Mouse (Mus musculus) gastrocnemius, adult 18-20 months (tissue): Measurements from ENCODE around the gene Ints14. TPM values are rescaled to one million over a fixed set of nuclear protein-coding genes. Genes with fewer than 3 reads are reported as not detected.
A peak's percentile ranks its signal among the peaks of the same experiment; 100 is the strongest.
"Not testable (repeated sequence)": the region's sequence is repeated elsewhere in the genome, so short reads cannot be mapped to it uniquely, and the experiment has no call there.

Source experiments
- DNase-seq: peaks from one replicate; pipeline ENCODE4 v3.0.0; 2021; ENCODE audit warnings: low spot score
- microRNA-seq: library from miRNA; unstranded; fragments of <30 nt; microRNA quantifications from one replicate; pipeline ENCODE4 v1.2.0, GENCODE M21; 2021
- total RNA-seq, 2 experiments: library from RNA; stranded (reverse); gene quantifications; 2 replicates each; pipeline ENCODE4 v1.2.3; 2021

Ints14 gene
- total RNA-seq, 2 experiments from 2014 or later: 14.3 to 14.6 TPM

DNA sequence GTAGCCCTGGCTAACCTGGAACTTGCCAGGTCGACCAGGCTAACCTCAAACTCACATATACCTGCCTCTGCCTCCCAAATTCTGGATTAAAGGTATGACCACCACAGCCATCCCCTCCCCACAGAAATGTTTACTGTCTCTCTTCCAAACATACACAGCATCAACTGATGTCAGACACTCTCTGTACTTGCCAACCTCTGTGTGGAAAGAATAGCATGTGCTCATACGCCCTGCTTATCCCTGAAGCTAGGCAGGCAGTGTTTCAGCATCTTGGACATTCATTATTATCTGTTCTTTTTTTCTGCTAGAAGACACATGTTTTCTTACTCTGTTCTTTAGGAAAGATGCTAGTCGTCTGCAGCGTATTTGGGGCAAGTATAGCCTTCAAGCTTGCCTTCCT, 57.2 kb downstream of the Ints14 start:
- no peak for DNase-seq

DNA sequence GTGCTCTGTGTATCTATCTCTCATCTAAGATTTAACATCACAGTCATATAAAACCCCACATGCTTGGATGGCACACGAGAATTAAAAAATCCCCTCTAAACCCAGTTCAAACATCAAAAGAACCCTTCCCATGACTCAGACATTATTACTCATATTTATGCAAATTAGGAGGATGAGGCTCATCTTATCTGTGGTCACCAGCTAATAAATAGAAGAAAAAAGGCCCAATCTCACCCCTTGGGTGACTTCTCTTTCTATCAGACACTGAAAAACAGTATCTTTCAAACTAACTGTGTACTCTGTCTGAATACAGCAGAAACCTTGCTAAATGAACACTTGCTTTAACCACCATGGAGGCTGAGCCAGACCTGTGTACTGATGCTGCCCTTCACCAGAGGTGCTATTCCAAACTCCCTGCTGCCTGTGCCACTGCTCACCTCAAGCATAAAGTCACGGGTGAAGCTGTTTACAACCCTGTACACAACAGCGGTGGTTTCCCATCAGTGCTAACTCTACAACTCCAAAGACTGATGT, 58.0 kb downstream of the Ints14 start:
- DNase-seq: no peak

DNA sequence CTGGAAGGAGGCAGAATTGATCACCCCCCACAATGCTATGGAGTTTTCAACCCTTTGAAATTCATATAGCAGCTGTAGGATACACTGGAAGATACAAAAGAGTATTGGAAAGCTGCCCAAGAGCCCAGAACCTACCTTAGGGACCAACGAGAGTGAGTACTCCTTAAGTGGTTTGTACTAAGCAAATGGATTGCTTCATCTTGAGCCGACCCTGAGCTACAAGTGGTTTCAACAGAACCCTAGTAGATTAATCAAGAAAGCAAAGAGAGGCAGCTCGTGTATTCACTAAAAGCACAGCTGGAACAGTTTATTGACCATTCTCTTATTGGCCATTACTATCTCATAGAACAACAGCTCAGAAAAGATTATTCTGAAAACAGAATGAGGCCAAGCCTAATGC, 58.4 kb downstream of the Ints14 start:
- DNase-seq: no peak

DNA sequence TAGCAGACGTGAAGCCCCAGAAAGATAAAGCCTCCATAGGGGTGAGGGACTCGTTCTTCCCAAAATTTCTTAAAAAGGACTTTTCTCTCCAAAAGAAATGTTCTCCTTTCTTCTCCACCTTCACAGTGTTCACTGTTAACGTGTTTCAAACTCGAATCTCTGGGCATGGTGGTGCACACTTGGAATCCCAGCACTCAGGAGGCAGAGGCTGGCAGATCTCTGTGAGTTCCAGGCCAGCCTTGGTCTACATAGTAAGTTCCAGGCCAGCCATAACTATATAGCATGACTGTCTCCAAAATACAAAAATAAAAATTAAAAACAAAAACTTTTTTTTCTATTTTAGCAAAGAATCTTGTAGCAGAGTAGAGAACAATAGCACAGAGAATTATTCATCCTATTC, 59.4 kb downstream of the Ints14 start:
- no peak for DNase-seq

DNA sequence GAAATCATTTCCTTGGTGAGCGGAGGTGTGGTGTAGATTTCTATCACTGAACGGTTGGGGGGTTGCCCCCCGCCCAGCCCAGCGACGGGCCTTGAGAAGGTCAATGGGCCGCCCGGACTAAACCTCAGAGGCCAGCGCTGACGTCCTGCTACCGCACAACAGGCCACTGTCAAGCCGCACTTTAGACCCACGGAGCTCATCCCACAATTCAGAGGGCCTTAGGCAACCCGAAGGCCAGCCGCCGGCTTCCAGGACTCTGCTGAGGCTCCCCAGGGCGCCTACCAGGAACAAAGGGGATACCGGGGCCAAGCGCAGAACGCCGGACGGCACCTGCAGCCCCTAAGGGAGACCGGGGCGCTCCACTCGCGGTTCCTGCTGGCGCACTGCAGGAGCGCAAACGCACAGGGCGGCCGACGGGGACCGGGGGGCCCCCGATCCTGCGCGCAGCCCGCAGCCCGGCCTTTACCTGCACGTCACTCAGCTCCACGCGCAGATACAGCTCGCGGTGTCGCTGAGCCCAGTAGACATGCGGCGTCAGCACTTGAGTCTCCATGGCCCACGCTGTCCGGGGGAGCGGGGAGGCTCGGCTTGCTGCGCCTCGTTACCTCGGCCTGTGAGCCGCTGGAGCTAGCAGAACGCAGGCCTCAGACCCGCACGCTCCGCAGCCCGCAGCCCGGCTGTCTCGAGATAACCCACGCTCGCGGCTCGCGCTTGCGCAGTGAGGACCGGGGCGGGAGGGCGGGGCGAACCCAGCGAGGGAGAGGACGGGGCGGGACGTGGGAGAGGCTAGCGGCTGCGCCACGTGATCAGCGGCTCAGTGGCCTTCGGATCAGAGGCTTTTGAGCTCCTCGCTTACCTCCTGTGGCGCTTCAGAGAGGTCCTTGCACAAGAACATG, 60.5 kb downstream of the Ints14 start, which contains the start of gene Hacd3:
Gene Hacd3, minus strand, starts transcription at position 703 of the 896 bp plus-strand sequence.
- DNase-seq: peak; percentile 86

DNA sequence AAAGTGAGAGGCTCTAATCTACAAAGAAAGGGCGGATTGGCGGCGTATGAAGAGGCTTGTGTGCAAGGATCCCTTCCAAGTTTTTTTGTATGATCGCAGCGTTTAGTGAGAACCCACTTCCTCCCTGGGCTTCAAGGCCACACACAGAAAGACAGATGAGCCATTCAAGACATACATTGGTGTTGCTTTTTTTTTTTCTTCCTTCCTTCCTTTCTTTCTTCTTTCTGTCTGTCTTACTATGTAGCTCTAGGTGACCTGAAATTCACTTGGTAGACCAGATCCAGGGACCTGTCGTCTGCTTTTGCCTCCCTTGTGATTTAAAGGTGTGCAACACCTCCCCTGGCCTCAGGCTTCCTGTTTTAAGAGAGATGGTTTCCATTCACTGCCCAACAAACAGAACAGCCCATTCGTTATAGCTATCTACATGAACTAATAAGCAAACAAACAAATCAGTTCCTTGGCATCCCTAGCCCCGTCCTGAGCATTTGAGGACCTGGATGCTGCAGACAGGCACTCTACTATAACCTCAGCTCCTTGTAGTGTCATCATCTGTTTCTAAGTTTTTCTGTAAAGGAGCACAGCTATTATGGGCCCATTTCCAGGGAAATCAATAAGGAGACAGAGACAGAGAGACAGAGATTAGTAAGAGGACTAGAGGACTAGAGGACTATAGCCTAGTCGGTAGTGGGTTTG, 61.3 kb downstream of the Ints14 start:
- DNase-seq: no peak

DNA sequence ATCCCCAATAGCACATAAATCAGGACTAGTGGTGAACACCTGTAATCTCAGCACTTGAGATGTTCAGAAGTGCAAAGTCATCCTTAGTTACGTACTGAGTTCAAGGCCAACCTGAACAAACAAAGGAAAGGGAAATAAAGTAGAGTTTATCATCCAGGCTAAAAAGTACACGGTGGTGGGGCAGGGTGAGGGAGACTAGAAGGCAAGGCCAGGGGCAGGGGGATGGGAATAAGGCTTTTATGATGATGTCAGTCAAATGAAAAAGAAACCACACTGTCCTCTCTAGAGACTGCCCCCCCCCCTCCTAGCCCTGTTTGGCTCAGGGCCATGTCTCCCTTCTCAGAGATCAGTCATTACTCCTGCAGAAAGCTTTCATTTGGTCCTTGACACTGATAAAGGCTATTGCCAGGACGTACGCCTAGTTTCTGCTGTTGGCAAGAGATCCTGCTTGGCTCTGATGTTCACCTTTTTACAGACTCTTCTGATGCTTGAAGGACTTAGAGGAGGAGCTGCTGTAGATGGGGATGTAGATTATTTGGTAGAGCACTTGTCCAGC, 62.0 kb downstream of the Ints14 start:
- no peak for DNase-seq

DNA sequence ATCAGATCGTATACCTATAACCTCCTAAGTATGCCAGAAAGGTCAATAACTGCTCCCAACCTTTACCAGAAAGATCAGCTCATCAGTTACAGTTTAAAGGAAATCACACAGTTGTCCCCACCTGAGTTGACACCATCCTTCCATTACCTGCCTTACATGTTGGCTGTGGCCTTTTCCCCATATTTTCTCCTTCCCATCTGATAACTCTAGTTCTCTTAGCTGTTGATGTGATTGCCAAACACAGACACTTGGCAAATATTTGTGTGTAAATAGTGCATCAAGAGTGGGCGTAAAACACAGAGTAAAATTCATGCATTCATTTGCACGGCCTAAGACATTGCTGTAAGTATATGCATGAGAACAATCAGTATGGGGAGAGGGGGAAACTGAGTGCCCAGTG, 62.7 kb downstream of the Ints14 start:
- no peak for DNase-seq

DNA sequence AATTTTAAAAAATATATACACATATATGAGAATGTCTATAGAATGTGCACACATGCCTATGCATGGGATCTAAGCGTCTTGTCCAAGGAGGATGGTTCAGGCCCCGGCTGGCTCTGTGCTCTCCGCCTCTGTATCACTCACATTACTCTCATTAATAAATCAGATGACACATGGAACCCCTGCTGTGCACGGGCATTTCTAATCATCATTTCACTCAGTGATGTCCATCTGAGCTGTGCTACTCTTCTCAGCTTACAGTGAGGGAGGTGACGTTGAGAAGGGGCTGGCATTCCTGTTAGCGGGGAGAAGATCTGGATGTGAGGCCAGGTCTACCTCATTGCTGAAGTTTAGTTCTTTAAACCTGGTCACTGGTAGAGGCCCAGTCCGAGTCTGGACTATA, 66.5 kb downstream of the Ints14 start:
- no peak for DNase-seq

DNA sequence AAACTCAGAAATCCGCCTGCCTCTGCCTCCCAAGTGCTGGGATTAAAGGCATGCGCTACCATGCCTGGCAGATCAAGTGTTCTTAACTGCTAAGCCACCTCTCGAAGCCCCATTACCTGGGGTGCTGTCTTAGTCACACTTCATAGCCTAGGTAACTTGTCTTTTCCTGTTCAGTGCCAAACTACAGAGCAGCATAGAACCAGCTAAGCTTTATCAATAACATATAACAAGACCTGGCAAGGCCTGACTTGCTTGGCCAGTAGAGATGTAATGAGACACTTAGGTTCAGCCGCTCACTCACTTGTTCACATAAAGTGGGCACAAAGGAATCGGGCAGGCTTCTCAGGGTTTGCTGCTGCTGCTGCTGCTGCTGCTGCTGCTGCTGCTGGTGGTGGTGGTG, 67.6 kb downstream of the Ints14 start:
- no peak for DNase-seq

DNA sequence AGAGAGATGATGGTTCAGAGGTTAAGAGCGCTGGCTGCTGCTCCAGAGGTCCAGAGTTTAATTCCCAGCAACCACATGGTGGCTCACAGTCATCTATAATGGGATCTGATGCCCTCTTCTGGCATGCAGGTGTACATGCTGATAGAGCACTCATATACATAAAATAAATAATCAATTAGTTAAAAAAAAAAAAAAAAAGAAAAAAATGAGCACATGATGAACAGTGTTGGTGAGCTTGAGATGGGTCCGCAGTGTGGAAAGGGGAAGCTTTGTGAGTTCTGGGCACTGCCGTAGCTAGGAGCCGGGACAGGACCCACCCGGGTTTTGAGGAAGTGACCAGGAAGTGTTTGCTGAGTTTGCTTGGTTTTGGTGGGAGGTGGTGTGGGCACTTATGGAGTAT, 70.7 kb downstream of the Ints14 start:
- not testable (repeated sequence) for DNase-seq

DNA sequence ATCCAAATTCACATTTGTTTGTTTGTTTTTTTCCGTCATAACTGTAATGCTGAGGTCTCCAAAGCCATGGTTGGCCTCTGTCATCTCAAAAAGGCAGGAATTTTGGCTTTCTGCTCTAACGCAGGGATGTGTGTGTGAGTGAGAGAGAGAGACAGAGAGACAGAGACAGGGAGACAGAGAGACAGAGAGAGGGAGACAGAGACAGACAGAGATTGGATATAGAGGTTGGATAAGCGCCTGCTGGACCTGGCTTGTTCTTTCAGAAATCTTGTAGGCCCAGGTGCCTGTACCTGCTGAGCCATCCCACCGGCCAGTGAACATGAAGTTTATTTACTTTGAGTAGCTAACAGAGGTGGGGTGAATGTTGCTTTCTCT, 71.2 kb downstream of the Ints14 start:
- no peak for DNase-seq

DNA sequence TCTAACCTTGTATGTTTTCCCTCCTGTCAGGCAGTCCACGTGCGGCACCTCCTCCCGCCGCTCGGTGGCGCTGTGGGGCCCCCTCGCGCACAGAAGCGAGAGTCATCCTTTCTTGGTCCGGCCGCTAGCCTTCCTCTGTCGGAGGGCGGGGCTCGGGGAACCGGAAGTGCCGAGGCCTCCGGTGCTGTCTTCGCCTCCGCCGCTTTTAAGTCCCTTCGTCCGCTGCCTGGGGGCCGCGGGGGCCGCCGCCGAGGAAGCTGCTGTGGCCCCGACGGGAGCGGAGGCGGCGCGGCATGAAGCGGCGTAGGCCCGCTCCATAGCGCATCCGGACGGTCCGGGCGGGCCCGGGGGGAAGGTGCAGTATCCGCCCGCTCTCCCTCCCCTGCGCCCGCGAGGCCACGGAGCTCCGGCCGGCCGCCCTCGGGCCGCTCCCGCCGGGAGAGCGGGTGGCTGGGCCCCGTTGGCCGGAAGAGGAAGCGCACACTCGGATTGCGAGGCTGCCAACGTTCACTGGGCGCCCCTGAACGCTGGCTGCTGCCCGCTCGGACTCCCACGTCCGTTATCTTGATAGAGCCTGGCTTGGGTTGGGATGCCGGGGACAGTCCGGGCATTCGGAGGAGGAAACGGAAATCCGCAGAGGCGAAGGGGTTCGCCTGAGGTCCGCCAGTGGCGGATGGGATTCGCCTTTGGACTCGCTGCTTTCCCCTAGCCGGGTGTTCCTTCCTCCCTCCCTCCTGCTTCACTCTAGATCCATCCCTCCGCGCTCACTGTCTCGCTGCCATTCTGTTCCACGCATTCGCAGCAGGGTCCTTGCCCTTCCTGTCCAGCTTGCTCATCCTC, 71.8 kb downstream of the Ints14 start, which contains the start of gene Dpp8:
Gene Dpp8, plus strand, starts transcription at position 146 of the 840 bp plus-strand sequence.
- peak; percentile 92 for DNase-seq

DNA sequence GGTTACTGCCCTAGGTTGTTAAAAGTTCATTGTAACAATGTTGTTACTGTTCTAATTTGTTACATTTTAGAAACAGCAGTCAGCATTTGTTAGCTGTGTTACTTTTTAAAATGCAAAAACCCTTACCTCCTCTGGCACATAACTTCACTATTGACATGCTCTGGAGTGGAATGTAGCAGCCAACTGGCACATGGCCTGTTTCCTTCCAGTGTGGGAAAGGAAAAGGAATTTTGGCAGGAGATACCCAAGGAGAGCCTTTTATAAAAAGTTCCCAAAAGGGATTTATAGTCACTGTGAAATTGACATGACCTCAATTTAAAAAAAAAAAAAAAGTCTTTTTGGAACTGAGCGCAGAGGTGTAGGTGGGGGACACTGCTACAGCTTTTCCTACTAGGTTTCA, 75.8 kb downstream of the Ints14 start:
- peak; percentile 43 for DNase-seq

Small RNA genes lying within 50 kb of the gene (microRNA-seq; reads per million reads assigned to microRNA genes)
- not detected for gene Gm25640

Other genes starting within 250 kb of the Ints14 start
- gene Rab11a, start 223.1 kb upstream of the Ints14 start, total RNA-seq: 10 to 100 TPM; 93.9 to 96.6 TPM
- 1 to 10 TPM; 1.6 to 2.5 TPM for gene Dennd4a, start 149.6 kb upstream of the Ints14 start, total RNA-seq
- under 1 TPM in 1 of 2 experiments, not detected in 1; 0.05 TPM for gene Slc24a1, start 9.3 kb upstream of the Ints14 start, total RNA-seq
- 10 to 100 TPM; 10.2 to 11.5 TPM for gene Hacd3, start 60.8 kb downstream of the Ints14 start, total RNA-seq
- 100 to 1,000 TPM in 1 of 2 experiments, 10 to 100 TPM in 1; 94.2 to 106 TPM for gene Dpp8, start 71.5 kb downstream of the Ints14 start, total RNA-seq
- 10 to 100 TPM; 28.7 to 29.4 TPM for gene Igdcc4, start 140.6 kb downstream of the Ints14 start, total RNA-seq
- under 1 TPM; 0.21 to 0.32 TPM for gene Igdcc3, start 180.3 kb downstream of the Ints14 start, total RNA-seq
- 1 to 10 TPM; 3.6 to 3.7 TPM for gene Parp16, start 234.4 kb downstream of the Ints14 start, total RNA-seq